Mouse (Mus musculus): ENCODE measurements at regions not wholly inside any gene's neighbourhood (a gene's known extent, or its start where the extent isn't known, plus 50 kb on each side); places are given as distances from the start of the nearest gene placed in this dataset.

- peaks cover 18% of the 10 kb centered on the region for H3K9me3 ChIP-seq (replicated peaks; ENCODE audit: low read length)
- DNase-seq (ENCODE audit: extremely low read depth), result no peak
- H3K4me2 ChIP-seq (ENCODE audit: insufficient read depth, low read depth, poor library complexity, severe bottlenecking), result no peak overlapping the region
- H3K4me1 ChIP-seq (ENCODE audit: control insufficient read depth in 1 of 2, insufficient read depth in 2 of 2), result no peaks in the 10 kb centered on the region
- dilution Hi-C loops (cut with MboI; ENCODE audit: extremely low pct_ligation_motif_present, extremely low pct_unique_long_range_greater_than_20kb, low sequenced_read_pairs), result no loop called here
- H3K36me3 ChIP-seq (replicated peaks in 1 of 2; ENCODE audit: control insufficient read depth in 1 of 2, insufficient read depth in 1 of 2, low read length in 1 of 2), result no peaks in the 10 kb centered on the region
- H3K27me3 ChIP-seq (replicated peaks), result no peaks in the 10 kb centered on the region
- TF ChIP-seq RAD21 (IDR thresholded peaks at IDR 0.05; ENCODE audit: low read depth, low read length) (no peak), MAZ (IDR thresholded peaks at IDR 0.05; ENCODE audit: low read depth, low read length) (no peak), POLR2A (IDR thresholded peaks at IDR 0.05; ENCODE audit: low read depth, low read length) (no peak), SMC3 (IDR thresholded peaks at IDR 0.05; ENCODE audit: low read depth, low read length) (no peak), CHD1 (IDR thresholded peaks at IDR 0.05; ENCODE audit: low read depth, low read length) (no peak), PAX5 (IDR thresholded peaks at IDR 0.05; ENCODE audit: low read length) (no peak), E2F4 (IDR thresholded peaks at IDR 0.05; ENCODE audit: insufficient replicate concordance, low read depth, low read length) (no peak), ZMIZ1 (IDR thresholded peaks at IDR 0.05; ENCODE audit: low read depth, low read length) (no peak)
- no peak overlapping the region for H3K27ac ChIP-seq (ENCODE audit: insufficient read depth, low read depth)
- no peaks in the 10 kb centered on the region for H3K79me2 ChIP-seq (replicated peaks; ENCODE audit: control insufficient read depth, extremely low read depth, insufficient read depth, poor library complexity, severe bottlenecking)
- no peak overlapping the region for H3K4me3 ChIP-seq (replicated peaks in 1 of 3; ENCODE audit: low read depth in 2 of 3, low read length in 2 of 3, poor library complexity in 1 of 3)
- in situ Hi-C loops (cut with MboI; ENCODE audit: low pct_ligation_motif_present, low pct_unique_long_range_greater_than_20kb, low sequenced_read_pairs), result no loop called here
- H3K9ac ChIP-seq (ENCODE audit: insufficient read depth, low read depth), result no peak overlapping the region
These were observed 262.8 kb upstream of the B430305J03Rik start for GRCm38 (mm10) chr3:61628535-61628934.

DNA sequence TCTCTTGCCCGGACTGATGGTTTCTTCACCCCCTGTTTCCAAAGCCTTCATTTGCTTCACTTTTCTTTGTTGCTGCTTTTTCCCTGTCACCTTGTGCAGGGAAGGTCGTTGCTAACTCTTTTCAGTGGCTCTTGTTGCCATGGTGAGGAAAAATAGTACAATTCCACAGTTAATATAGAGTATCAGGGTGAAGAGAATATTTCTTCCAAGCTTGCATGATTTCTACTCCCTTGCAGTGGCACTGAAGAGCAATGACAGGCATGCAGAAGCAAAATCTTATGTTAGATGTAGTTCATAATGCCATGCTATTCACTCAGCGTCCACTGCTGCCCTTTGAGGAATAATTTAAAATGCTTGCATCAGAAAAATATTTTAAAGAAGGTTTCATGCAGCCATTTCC, 262.3 kb upstream of the B430305J03Rik start:
- Histone ChIP-seq H3K4me1 (ENCODE audit: control insufficient read depth in 1 of 2, insufficient read depth in 2 of 2) (no peaks in the 10 kb centered on the region), H3K27me3 (replicated peaks) (no peaks in the 10 kb centered on the region), H3K79me2 (replicated peaks; ENCODE audit: control insufficient read depth, extremely low read depth, insufficient read depth, poor library complexity, severe bottlenecking) (no peaks in the 10 kb centered on the region), H3K4me2 (ENCODE audit: insufficient read depth, low read depth, poor library complexity, severe bottlenecking) (no peak overlapping the region), H3K27ac (ENCODE audit: insufficient read depth, low read depth) (no peak overlapping the region), H3K9me3 (replicated peaks; ENCODE audit: low read length) (peaks cover 18% of the 10 kb centered on the region), H3K36me3 (replicated peaks in 1 of 2; ENCODE audit: control insufficient read depth in 1 of 2, insufficient read depth in 1 of 2, low read length in 1 of 2) (no peaks in the 10 kb centered on the region), H3K9ac (ENCODE audit: insufficient read depth, low read depth) (no peak overlapping the region), H3K4me3 (replicated peaks in 1 of 3; ENCODE audit: low read depth in 2 of 3, low read length in 2 of 3, poor library complexity in 1 of 3) (no peak overlapping the region)
- DNase-seq (ENCODE audit: extremely low read depth), result no peak
- dilution Hi-C loops (cut with MboI; ENCODE audit: extremely low pct_ligation_motif_present, extremely low pct_unique_long_range_greater_than_20kb, low sequenced_read_pairs), result no loop called here
- in situ Hi-C loops (cut with MboI; ENCODE audit: low pct_ligation_motif_present, low pct_unique_long_range_greater_than_20kb, low sequenced_read_pairs), result no loop called here
- TF ChIP-seq POLR2AphosphoS2 (IDR thresholded peaks at IDR 0.05; ENCODE audit: low read depth, low read length), result no peak
- TF ChIP-seq HCFC1 (IDR thresholded peaks at IDR 0.05; ENCODE audit: low read depth, low read length), result no peak
- TF ChIP-seq ZMIZ1 (IDR thresholded peaks at IDR 0.05; ENCODE audit: low read depth, low read length), result no peak
- TF ChIP-seq KAT2A (IDR thresholded peaks at IDR 0.05; ENCODE audit: insufficient replicate concordance, low read length), result no peak
- TF ChIP-seq MEF2A (IDR thresholded peaks at IDR 0.05; ENCODE audit: borderline replicate concordance, low read depth, low read length), result no peak
- no peak for TF ChIP-seq CHD1 (IDR thresholded peaks at IDR 0.05; ENCODE audit: low read depth, low read length)
- no peak for TF ChIP-seq ZC3H11A (IDR thresholded peaks at IDR 0.05; ENCODE audit: low read depth, low read length)
- no peak for TF ChIP-seq ZNF384 (IDR thresholded peaks at IDR 0.05; ENCODE audit: low read depth, low read length)
- TF ChIP-seq BHLHE40 (IDR thresholded peaks at IDR 0.05; ENCODE audit: low read depth, low read length), result no peak
- TF ChIP-seq PAX5 (IDR thresholded peaks at IDR 0.05; ENCODE audit: low read length), result no peak
- TF ChIP-seq USF1 (IDR thresholded peaks at IDR 0.05; ENCODE audit: low read depth, low read length), result no peak
- TF ChIP-seq POLR2A (IDR thresholded peaks at IDR 0.05; ENCODE audit: low read depth, low read length), result no peak
- TF ChIP-seq MAZ (IDR thresholded peaks at IDR 0.05; ENCODE audit: low read depth, low read length), result no peak
